Mouse (Mus musculus): Measurements from ENCODE around the gene Fam180a.

Gene Fam180a

DNA sequence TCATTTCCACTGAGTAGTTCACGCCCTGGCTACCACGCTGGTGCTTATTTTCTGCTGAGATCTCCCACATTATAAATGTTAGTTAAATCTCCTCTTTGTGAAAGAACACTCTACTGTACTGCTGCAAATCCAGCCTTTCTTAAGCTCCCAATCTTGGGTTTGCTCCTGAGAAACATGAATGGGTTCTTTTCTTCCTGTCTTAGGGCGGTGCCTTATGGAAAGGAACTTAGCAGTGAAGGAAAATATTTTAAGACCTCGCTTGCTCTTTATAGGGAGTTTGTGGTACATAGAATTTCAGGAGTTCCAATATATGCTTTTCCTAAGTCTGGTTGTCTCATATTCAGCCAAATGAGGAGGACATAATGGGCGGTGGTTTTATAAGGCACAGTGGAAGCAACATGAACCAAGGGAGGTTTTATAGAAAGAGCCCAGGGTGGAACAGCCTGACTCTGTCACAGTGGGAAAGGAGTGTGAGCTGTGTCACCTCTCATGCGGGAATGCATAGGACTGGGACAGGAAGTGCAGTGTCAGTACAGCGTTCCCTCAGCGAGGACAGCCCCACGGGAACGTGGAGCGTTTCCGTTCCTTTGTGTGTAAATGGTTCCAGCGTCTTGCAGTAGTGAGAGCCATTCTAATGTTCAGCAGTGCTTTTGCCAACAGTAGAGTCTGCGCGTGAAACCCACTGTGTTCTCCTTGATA lies 60.2 kb downstream of the Fam180a start:
- no peak for DNase-seq (ENCODE audit: low read depth, low spot score)

Measured in c-Kit-negative CD71-positive TER-119-positive erythroid progenitor cells, embryonic 14.5 days (primary cell).